Mouse (Mus musculus): ENCODE measurements around the gene Arap1.

Gene Arap1

DNA sequence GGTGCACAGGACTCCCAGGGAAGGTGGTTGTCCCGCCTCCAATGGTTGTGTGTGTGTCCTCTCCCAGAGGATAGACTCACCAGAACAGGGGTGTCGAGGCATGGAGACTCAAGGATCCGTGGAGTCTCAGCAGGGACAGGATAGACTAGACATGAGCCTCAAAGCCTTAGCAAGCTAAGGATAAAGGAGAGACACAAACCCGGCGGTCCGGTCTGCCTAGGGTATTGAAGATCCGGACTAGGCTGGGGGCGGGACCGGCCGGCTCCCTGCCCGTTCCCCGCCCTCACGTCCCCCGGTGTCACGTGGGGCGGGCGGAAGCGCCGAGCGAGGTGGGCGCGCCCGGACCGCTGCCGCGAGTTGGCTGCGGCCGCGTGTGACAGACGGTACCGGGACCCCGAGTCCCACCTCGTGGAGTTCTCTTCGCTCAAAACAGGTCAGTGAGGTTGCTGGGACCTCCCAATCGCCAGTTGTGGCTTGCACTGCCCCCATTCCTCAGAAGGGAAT is at the start of gene Arap1:
Gene Arap1 (plus strand): TSS at position 301 of the 504 bp plus-strand sequence.
- DNase-seq (ENCODE audit: low spot score in 2 of 2): peak; percentile 58 to 67

DNA sequence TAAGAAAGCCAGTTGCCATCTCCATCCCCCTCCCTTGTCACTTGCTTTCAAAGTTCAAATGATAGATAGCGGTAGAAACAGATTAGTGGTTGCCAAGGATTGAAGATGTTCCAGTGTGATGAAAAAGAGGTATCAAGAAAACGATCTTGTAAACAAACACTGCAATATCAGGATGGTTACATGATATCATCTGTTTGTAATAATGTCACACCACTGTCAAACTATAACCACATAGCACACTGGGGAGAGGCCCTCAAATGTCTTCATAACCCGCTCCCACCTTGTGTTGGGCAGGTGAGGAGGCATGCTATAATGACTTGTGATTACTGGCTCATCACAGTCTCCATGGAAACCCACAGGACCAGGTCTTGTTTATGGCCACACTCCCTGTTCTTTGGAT is 49.5 kb upstream of the Arap1 start:
- no peak for DNase-seq (ENCODE audit: low spot score in 2 of 2)

DNA sequence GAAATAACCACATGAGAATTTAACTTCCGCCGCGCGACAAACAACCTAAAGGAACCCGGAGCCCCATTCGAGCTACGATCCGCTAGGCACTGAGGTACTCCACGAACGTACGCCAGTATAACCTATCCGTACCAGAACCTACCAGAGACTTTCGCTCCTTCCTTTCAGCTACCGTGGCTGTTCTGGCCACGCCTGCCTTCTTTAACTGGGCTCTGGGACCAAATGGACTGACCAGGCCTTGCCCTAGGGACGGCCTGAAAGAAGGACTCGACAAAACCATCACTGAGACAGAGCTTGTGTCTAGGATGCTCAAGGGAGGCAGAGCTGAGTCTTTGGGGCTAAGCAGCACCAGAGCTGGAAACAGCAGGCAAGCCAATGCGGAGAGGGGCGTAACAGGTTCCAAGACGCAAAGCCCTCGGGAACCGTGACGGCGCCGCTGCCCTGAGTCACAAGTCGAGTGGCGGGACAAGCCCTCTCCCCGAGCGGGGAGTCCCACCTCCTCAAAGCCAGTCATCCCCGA is 46.4 kb upstream of the Arap1 start:
- peak in 1 of 2 experiments; percentile 54 for DNase-seq (ENCODE audit: low spot score in 2 of 2)

DNA sequence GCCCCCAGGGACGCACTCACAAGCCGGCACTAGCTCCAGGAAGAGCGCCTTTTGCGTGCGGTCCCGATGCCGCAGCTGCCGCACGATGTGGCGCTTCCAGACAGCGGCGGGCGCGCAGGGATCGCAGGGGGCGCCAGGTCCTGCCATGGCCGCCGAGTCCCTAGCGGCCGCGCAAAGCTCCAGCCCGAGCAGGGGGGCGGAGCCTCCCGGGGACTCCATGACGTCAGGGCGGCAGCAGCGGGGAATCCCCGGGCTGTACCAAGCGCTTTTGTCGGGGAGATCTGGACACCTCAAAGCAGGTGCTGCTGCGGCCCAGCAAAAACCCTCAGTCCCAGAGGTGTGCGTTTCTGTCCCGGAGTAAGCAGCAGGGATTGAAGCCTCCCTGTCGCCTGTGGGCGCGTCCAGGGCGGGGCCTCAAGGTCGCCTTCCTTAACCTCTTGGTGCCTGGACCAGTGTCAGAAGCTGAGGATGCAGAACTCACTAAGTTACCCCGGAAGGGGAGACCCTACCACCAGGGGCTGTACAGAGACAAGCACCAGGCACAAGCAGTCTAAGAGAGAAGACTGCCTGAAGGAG is 45.9 kb upstream of the Arap1 start, which contains the start of gene Atg16l2:
Gene Atg16l2 (minus strand): TSS at position 371 of the 576 bp plus-strand sequence.
- peak; percentile 98 to 99 for DNase-seq (ENCODE audit: low spot score in 2 of 2)

DNA sequence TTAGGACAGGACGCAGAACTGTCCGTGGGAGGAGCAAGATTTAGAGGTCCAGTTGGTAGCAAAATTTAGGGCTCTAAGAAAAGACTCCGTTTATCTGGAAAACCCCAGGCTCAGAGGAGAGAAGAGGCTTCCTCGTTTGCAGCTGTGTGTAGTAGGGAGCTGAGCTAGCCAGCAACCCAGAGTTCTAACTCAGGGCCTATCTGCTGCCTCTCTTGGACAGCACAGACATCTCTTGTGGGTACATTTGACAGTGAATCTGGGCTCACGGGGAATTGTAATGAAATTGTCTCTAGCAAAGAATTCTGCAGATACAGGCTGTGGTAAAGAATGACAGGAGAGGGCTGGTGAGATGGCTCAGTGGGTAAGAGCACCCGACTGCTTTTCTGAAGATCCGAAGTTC is 45.2 kb upstream of the Arap1 start:
- DNase-seq (ENCODE audit: low spot score in 2 of 2): no peak

DNA sequence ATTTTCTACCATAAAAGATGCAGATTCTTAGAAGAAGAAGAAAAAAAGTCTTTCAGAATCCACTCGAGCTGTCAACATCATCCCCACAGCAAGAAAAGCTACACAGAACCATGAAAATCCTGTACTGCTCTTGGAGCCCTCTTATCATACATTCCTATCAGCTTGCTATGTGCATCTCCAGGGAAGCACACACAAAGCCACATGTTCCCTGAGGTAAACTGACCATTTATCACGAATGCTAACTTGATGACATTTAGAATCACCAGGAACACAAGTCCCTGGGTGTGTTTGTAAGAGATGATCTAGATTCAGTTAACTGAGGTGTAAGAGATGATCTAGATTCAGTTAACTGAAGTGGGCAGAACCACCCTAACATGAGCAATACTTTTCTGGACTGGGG is 41.0 kb upstream of the Arap1 start:
- DNase-seq (ENCODE audit: low spot score in 2 of 2): no peak

DNA sequence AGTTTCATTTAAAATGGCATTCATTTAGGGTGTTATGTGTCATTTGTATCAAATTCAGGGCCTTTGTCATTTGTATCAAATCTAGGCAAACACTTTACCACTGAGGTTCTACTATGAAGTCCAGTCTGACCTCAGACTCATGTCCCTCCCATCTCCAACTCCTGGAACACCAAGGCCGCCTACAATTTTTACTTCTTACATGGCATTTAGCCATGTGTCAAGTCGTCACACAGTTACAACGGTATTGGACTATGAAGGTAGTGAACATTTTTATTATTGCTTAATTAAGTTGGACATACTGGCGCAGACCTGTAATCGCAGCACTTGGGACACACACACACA is 37.9 kb upstream of the Arap1 start:
- no peak for DNase-seq (ENCODE audit: low spot score in 2 of 2)

DNA sequence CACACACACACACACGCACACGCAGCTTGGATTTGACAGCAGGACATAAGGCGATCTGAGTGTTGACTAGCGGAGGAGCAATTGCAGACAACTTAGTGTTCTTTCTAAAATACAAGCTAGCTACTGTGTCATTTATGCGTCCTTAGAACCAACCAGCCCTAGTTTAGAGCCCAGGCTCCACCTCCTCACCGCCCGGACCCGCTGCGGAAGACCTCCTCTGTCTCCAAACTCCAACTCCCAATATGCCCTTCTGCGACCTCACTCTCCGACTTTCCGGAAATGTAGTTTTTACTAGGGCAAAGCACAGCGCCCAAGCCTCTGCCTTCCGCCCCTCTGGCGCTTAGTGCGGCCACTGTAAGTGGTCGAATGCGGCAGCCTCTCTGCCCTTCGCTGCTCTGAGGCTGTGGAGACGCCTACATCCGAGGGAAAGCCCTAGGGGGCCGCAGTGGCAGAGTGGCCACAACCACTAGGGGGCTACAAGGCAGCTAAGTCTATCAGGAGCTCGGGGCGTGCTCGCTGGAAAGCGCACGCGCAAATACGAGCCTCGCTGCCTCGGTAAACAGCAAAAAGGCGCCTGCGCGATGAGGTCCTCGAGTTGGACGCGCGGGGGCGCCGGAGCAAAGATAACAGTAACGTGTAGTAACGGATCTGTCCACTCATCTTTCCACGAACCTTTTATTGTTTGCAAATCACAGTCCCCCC is 37.4 kb upstream of the Arap1 start:
- peak; percentile 98 for DNase-seq (ENCODE audit: low spot score in 2 of 2)

DNA sequence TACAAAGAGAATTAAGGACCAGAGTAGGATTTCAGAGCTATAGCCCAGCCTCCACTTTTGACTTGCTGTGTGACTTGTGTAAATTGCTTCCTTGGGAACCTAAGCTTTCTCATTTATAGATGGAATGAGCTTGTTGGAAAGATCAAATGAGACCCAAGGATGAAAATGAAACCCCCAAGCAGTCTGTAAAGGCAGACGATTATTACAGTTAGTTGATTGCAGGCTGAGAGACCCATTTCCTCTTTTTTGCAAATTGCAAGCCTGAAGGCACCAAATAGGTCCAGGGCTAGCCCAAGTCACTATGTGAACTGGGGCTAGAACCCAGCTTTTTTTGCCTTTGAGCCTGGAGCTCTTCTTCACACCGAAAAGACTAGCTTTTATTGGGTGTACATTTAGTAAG is 36.8 kb upstream of the Arap1 start:
- DNase-seq (ENCODE audit: low spot score in 2 of 2): peak in 1 of 2 experiments; percentile 31

DNA sequence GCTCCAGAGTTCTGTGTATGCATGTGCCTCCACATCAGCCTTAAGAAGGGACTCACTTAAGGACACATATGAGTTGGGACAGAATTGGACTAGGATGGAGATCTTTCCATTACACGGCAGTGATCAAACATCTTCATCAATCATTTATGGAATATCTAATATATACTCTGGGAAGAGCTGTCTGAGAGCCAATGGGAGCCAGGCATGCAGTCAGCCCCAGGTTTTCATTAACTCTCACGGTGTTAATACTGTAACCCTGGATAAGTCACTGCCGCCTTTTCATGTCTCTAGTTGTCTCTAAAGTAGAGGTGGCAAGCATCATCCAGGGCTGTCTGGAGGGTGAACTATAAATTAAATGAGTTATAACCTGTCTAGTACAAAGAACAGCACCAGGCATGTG is 34.8 kb upstream of the Arap1 start:
- no peak for DNase-seq (ENCODE audit: low spot score in 2 of 2)

DNA sequence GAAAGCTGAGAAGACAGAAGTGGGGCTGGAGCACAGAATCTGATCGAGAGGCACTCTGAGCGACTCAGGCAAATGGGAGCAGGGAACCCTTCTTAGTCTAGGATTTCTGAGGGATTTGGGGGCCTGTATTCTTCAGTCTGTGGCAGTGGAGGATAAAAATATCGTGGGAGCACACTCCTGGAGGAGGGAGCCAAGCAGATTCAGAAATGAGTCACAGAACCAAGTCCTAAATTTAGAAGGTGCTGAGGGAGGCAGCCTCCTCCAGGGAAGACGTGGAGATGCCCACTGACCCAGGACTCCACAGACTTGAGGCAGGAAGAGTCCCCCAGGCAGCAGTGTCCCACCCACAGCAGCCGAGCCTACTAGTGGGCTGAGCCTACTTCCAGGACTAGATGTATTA is 33.5 kb upstream of the Arap1 start:
- DNase-seq (ENCODE audit: low spot score in 2 of 2): no peak

DNA sequence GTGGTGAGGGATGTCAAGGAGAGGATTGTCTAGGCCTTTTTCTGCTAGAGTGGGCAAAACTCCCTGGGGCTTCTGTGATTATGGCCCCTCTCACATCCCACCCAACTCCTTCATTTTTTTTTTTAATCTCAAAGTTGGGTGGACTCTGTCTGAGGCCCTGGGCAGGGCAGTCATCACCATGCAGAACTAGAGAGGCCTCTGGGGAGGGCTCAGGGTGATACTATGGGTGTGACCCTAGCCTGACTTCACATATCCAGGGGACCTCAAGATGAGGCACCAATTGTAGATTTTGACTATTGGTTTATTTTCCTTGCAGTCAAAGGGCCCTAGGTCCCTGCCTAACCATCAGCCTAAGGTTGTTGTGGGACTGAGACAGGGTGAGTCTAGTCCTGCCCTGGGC is 32.2 kb upstream of the Arap1 start:
- DNase-seq (ENCODE audit: low spot score in 2 of 2): no peak

DNA sequence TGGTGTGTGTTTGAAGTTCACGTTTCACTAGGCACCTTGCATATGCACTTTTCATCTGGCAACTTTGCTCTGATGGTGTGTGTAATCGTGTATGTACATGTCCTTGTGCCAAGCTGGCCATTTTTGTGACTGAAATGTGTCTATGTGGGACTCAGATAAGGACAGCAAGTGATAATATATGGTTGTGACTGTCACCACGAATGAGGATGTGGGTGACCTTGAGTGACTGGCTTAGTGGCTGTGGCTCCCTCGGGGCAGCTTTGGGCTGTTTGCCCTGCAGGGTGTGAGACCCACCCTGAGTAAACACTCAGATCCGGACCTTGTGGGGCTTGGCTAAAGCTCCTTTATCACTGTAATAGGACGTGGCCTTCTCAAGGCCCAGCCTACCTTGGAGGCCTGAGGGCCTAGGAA is 31.3 kb upstream of the Arap1 start:
- peak; percentile 77 to 88 for DNase-seq (ENCODE audit: low spot score in 2 of 2)

DNA sequence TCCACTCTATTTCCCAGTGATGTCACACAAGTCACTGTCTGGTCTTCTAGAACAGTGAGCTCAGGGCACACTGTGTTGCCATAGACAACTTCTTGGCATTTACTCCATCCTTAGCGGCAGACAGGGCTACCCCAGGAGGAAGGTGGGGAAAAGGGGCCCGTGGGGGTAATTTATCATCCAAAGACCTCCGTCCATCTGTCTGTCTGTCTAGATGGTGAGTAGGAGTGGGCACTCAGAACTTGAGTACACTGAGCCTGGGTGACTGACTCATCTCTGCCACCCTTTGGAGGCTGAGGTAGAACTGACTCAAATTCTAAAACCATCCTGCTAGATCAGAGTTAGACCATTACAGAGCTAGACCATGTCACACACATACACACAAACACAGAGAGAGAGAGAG is 30.9 kb upstream of the Arap1 start, which contains the start of gene Stard10:
Gene Stard10 (plus strand): TSS at position 73 of the 400 bp plus-strand sequence.
- peak in 1 of 2 experiments; percentile 57 for DNase-seq (ENCODE audit: low spot score in 2 of 2)

DNA sequence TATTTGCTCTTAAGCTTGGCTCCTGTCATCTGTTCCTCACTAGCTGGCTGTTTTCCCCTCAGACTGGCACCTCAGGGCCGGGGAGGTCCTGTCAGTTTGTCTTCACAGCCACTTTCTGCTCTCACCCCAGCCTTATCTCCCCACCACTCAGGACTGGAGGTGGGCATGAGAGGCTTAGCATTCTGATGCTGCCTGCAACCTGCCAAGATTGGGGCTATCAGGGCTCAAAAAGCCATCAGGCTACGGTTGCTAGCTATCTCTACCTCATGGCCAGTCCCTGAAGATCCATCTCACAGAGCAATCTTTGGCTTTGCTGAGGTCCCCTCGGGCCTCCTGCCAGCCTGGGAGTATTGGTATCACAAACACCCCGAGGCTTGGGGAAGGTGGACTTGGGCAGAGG is 29.0 kb upstream of the Arap1 start:
- no peak for DNase-seq (ENCODE audit: low spot score in 2 of 2)

DNA sequence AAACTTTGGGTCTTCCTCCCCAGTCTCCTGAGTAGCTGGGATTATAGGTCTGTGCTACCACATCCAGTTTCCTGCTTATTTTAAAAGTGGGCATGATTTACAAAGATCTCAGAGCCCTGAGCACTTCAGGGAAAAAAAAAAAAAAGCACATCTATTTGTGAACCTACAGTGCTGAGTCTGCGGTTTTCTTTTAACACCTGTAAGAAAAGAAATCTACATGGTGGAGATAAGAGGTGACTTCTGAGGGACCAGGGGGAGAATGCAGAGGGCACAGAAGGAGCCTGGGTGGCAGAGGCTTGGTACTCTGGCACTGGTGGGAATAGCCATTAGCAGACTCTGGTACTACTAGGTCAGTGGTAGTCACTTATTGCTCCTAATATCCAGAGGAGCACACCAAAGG is 28.1 kb upstream of the Arap1 start:
- DNase-seq (ENCODE audit: low spot score in 2 of 2): no peak

DNA sequence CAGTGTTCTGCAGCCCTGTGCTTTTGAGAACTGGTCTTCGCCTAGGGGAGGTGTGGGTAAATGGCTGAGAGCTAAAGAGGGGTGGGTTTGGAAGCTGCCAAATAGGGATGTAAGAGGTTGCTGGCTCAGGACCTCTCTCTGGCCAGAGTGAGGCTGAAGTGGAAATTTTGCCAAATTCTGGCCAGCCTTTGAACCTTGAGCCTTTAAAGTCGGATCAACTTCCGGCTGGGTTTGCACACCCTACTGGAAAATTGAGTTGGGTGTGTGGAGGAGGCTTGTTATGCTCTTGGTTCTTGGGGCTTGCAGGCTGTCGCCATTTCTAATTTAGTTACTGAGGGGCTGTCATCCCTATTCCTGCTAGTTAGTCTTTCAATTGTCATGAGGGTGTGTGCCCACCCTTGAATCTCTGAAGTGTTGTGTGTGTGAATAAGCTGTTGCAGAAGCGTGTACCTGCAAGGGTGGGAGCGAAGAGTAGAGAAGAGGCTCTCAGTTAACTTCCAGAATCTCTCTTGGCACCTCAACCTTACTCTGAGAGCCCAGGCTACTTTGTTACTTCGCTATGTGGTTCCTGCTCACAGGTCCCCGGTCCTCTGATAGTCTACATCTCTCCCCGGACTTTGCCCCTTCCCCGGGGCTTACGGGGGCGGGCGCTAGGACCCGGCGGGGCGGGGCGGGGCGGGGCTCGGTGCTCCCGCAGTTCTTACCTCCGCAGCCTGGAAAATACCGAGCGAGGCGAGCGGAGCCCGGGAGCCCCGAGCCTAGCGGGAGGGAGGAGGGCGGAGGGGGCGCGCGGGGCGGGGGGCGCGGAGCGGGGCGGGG is 27.3 kb upstream of the Arap1 start:
- DNase-seq (ENCODE audit: low spot score in 2 of 2): no peak

DNA sequence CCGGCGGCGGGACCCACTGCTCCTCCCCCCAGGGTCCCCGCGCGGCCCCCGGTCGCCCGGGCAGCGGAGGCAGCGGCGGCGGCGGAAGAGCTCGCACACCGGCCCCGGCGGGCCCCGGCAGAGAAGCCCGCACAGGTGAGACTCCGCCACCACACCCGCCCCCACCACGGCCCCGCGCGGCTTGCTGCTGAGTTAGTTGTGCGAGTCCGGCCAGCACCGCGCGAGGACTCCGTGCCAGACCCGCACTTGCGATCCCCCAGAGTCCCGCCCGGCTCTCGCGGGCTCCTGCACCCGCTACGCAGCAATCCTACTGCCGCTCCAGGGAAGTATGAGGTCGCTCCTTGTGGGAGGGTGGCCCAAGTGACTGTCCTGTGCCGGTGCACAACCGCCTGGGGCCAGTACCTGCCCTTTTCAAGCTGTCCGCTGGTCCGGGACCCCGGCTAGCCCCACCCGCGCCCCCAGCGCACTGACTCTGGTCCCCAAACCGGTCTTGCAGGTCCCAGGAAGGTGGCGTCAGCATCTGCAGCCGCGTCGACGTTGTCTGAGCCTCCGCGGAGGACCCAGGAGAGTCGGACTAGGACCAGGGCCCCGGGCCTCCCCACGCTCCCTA is 26.5 kb upstream of the Arap1 start:
- no peak for DNase-seq (ENCODE audit: low spot score in 2 of 2)

DNA sequence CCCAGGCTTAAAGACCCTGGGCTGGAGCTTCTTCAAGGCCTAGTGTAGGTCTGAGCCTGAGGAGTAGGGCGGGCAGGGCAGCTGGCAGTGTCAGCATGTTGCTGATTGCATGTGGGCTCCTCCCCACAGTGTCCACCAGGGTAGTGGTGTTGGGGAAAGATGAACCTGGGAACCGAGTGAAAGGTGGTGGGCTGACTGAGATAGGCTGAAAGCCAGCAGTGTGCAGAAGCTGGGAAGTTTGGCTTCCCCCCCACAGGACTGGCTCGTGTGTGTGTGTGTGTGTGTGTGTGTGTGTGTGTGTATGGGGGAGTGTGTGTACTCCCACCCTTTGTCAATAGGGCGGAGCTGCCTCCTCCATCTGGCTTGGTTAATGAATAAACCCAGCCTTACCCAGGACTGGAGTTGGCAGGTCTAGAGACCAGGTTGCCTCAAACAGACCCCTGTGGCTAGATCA is 24.7 kb upstream of the Arap1 start:
- no peak for DNase-seq (ENCODE audit: low spot score in 2 of 2)

DNA sequence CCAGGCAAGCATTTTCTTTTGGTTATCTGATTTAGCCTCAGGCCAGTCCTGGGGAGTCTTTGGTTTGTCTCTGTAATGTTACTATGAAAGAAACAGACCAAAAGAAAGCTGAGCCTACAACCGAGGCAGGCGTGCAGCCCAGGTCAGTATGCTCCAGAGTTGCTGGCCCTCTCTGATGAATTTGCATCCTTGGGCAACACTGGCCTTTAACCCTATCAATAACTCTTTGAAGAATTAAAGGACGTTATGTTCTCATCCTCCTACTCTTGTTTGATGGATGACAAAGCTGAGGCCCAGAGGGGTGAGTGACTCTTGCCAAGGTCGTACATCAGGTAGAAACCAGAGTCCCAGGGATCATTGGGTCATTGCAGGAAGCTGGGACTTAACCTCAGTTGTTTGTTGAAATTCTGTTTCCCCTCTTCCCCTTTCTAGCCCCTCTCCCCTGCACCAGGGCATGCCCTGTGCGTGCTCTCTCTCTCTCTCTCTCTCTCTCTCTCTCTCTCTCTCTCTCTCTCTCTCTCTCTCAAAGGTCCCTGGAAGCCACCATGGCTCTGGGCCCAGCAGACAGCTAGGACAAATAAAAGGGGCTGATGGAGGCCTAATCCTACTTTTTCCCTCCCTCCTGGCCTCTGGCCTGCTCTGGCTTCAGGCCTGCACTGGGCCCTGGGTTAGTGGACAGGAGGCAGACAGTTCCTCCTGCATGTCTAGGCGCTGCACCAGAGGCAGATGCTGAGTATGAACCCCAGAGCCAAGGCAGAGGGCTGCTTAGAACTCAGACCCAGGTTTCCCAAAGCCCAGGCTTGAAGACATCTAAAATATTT is 23.5 kb upstream of the Arap1 start:
- no peak for DNase-seq (ENCODE audit: low spot score in 2 of 2)

DNA sequence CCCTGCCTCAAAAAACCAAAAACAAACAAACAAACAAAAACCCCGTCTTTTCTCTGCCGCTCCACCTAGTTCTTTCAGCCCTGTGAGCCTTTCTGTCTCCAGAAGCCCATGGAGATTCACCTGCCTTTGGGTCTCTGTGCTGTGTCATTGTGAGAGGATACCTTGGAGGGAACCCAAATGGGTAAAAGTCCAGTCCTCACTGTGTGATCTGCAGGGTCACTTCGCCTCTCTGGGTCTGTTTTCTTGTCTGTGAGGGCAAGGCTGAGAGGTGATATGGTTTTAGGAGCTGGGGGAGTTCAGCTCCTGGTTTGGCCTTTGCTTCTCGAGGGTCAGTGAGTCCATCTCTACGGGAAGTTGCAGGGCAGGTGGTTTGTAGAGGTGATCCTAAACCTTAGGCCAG is 21.9 kb upstream of the Arap1 start:
- DNase-seq (ENCODE audit: low spot score in 2 of 2): no peak
